Mouse (Mus musculus) lung, postnatal 0 days (tissue): ENCODE results near the gene Larp4. TPM values are rescaled to one million over a fixed set of nuclear protein-coding genes. Genes with fewer than 3 reads are reported as not detected.

Source experiments
- ATAC-seq: fragments of 200-750 bp; cut with Nextera tagmentation; 2 replicates; pipeline ENCODE4 v1.8.0; 2017; ENCODE audit warnings: moderate library complexity
- DNase-seq: peaks from one replicate; pipeline ENCODE4 v3.0.0-alpha.2; 2016; ENCODE audit warnings: low spot score
- H3K27ac ChIP-seq: fragments of 300-500 bp; sonication (generic); 2 replicates; pipeline ENCODE4 v1.5.1; 2014; ENCODE audit warnings: antibody characterized with exemption, mild to moderate bottlenecking, low read length, mixed read lengths
- H3K27me3 ChIP-seq: fragments of 300-500 bp; sonication (generic); replicated peaks from 2 replicates; pipeline ENCODE4 v1.6.1; 2014; ENCODE audit warnings: low read length, mixed read lengths; ENCODE audit not compliant: insufficient read depth
- H3K36me3 ChIP-seq: fragments of 300-500 bp; sonication (generic); 2 replicates; pipeline ENCODE4 v1.6.1; 2014; ENCODE audit warnings: low read length, mixed read lengths; ENCODE audit not compliant: insufficient read depth
- H3K4me1 ChIP-seq: fragments of 300-500 bp; sonication (generic); 2 replicates; pipeline ENCODE4 v1.6.1; 2014; ENCODE audit warnings: antibody characterized with exemption, low read depth, low read length, mixed read lengths; ENCODE audit not compliant: insufficient read depth
- H3K4me2 ChIP-seq: fragments of 300-500 bp; sonication (generic); replicated peaks from 2 replicates; pipeline ENCODE4 v1.6.1; 2014; ENCODE audit warnings: low read depth, mild to moderate bottlenecking, low read length, moderate library complexity, mixed read lengths
- H3K4me3 ChIP-seq: fragments of 300-500 bp; sonication (generic); 2 replicates; pipeline ENCODE4 v1.5.1; 2014; ENCODE audit warnings: low read depth, low read length
- H3K9ac ChIP-seq: fragments of 300-500 bp; sonication (generic); replicated peaks from 2 replicates; pipeline ENCODE4 v1.6.1; 2014; ENCODE audit warnings: low read depth, mild to moderate bottlenecking
- H3K9me3 ChIP-seq: fragments of 300-500 bp; sonication (generic); 2 replicates; pipeline ENCODE4 v1.6.1; 2016; ENCODE audit warnings: low read length, mixed read lengths
- CTCF ChIP-seq: IDR thresholded peaks from 2 replicates; pipeline ENCODE4 v1.5.1; 2016; ENCODE audit warnings: antibody characterized with exemption, mild to moderate bottlenecking
- EP300 ChIP-seq: IDR thresholded peaks from 2 replicates; pipeline ENCODE4 v1.6.1; 2016; ENCODE audit warnings: antibody characterized with exemption, mild to moderate bottlenecking, control low read depth
- WGBS: fragments of 180-500 bp; shearing (Covaris S2); extraction: QIAGEN DNeasy Blood & Tissue Kit; methylation state at CpG from one replicate; pipeline ENCODE4 v1.1.7; 2014; 5-methylcytosine and 5-hydroxymethylcytosine counted together
- polyA plus RNA-seq: library from polyadenylated mRNA; unstranded; fragments of >200 nt; fragmentation: Nextera tagmentation; extraction: Ambion mirVana; gene quantifications from 2 replicates; pipeline ENCODE4 v1.2.1, GENCODE M21; 2015

Gene Larp4
- polyA plus RNA-seq, 1 experiment from 2014 or later, result 20.4 TPM

DNA sequence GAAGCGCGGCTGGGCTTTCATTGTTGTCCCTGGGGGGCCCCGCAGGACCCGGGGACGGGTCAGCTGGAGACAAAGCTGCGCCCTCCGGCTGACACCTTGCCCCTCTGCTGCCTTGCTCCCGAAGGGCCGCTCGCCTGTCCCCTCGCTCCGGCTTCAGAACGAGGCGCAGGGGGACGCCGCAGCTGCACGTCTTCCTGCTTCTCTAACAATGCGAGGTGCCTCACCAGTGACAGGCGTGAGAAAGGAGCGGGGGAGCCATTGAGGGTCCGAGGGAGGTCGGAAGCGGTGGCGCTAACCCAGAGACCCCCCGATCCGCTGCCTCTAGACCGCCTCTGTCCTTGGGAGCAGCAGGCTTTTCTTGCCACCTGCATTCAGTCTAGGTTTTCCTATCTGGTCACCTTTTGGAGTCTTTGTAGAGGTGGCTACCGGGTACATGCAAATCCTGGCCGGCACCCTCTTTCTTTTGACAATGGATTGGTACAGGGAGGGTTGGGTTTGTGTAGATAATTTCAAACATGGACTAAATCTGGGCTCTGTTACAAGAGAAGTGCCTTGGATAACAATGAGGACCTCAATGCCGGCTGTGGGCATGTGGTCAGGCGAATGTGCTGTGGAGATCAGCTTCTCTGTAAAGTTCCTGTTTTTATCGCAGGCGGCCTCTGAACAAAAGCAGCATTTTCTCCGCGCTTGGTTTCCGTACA lies 69.3 kb downstream of the Larp4 start:
- Histone ChIP-seq H3K4me2 (peak overlapping the region; percentile 88), H3K27ac (peak overlapping the region; percentile 97), H3K9me3 (no peaks in the 10 kb centered on the region), H3K36me3 (no peaks in the 10 kb centered on the region), H3K4me3 (peak overlapping the region; percentile 89), H3K9ac (peak overlapping the region; percentile 93), H3K27me3 (no peaks in the 10 kb centered on the region), H3K4me1 (peaks cover 21% of the 10 kb centered on the region)
- 1% methylated on average over 28 of the region's 36 CpGs for WGBS
- DNase-seq (peak; percentile 70), ATAC-seq (peak; percentile 68)
- TF ChIP-seq CTCF, result no peak
- TF ChIP-seq EP300, result no peak

DNA sequence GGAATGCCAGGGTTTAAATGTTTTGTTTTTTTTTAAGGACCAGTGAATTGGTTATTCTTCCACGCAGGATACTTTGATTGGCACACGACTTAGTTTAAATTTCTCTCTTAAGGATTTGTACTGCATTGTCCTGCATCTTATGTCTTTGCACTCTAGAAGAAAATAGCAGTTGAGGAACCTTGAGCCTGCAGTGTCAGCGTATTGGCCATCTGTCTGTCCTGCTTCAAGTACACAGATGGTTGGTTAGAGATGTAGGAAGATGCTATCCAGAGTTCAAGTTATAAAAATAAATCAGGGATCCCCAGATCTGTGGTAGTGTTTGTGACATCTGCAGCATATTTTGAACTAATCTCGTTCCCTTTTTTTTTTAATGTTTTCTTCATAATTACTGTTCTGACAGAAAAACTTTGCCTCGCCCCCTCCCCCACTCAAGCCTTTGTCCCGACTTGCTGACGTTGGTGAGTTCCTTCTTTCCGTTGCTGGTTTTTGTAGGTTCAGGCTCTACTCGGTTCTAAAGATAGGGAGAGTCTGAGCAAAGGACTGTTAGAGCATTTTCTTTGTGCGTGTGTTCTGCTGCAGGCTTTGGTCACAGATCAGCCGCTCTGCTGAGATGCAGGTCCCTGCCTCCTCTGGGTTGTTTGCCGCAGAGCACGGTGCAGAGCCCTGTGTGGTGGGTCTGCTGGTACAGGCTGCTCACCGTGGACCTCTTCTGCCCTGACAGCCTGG lies 70.8 kb downstream of the Larp4 start:
- 29% methylated on average over 14 of the region's 14 CpGs for WGBS
- TF ChIP-seq EP300, result no peak
- no peak for TF ChIP-seq CTCF
- H3K9ac ChIP-seq, result no peak overlapping the region
- peaks cover 26% of the 10 kb centered on the region for H3K4me1 ChIP-seq
- no peak overlapping the region for H3K4me3 ChIP-seq
- H3K27me3 ChIP-seq, result no peaks in the 10 kb centered on the region
- no peaks in the 10 kb centered on the region for H3K36me3 ChIP-seq
- no peak for ATAC-seq
- no peak for DNase-seq
- peak overlapping the region; percentile 88; the same call in 1 of the 2 replicates for H3K4me2 ChIP-seq
- H3K9me3 ChIP-seq, result no peaks in the 10 kb centered on the region
- H3K27ac ChIP-seq, result 0 out of 2 replicates have a peak overlapping the region, but pooled peaks have one; percentile 20

DNA sequence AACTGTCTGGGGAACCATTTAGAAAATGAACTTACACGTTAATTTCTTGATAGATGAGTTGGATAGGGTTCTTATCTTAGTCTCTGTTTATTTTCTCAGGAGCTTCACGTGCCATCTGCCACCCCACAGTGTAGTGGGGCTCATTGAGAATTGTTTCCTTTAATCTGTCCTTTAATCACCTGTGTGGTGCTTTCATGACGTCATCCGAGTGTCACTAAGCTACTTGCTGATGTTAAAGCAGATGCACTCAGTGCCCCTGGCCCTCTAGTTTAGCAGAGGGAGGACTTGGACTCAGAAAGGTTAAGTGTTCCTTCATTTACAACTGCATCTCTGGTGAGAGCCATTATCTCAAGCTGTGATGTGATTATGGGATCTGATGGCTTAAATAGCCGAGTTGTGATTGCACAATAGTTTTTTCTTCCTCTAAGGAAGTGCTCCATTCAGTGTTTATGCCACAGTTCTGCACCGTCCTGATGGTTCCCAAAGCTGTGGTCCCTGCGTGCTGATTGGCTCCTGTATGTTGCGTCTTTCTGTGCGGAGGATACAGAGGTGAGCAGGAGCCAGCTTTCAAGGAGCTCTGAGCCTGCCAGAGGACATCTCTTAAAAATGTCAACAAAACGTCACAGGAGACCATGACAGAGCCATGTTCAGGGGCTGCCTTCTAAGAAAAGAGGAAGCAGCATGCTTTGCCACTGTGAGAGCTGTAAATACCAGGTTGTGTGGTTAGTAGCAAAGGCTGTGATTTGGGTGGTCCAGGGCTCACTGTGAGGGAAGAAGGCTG lies 71.6 kb downstream of the Larp4 start:
- Histone ChIP-seq H3K9me3 (no peaks in the 10 kb centered on the region), H3K36me3 (no peaks in the 10 kb centered on the region), H3K4me3 (no peak overlapping the region), H3K27me3 (no peaks in the 10 kb centered on the region), H3K4me2 (peak overlapping the region; percentile 88), H3K4me1 (peaks cover 26% of the 10 kb centered on the region), H3K9ac (no peak overlapping the region), H3K27ac (peak overlapping the region; percentile 59; the same call in 1 of the 2 replicates)
- DNase-seq (no peak), ATAC-seq (no peak)
- WGBS, result 22% methylated on average over 10 of the region's 10 CpGs
- TF ChIP-seq CTCF (no peak), EP300 (no peak)

DNA sequence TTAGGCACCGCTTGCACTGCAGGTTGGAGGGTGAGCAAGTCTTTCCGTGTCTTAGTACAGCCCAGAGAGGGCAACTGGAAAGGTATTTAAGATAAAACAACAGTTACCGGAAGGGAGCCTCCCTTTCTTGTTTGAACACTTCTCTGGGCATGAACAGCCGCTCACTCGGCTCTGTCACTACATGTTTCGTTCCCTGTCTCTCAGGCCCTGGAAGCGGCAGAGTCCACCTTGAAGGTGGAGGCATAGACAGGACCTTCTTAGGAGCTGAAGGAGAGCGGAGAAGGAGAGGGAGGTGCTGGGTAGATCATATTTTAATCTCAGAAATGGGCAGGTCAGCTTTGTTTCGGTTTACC lies 72.2 kb downstream of the Larp4 start:
- Histone ChIP-seq H3K27ac (peak overlapping the region; percentile 59; the same call in 1 of the 2 replicates), H3K4me2 (peak overlapping the region; percentile 88), H3K9me3 (no peaks in the 10 kb centered on the region), H3K27me3 (no peaks in the 10 kb centered on the region), H3K4me1 (peaks cover 26% of the 10 kb centered on the region), H3K36me3 (no peaks in the 10 kb centered on the region), H3K4me3 (no peak overlapping the region), H3K9ac (no peak overlapping the region)
- no peak for TF ChIP-seq CTCF
- no peak for TF ChIP-seq EP300
- DNase-seq, result no peak
- ATAC-seq, result no peak
- WGBS, result 51% methylated on average over 9 of the region's 9 CpGs

DNA sequence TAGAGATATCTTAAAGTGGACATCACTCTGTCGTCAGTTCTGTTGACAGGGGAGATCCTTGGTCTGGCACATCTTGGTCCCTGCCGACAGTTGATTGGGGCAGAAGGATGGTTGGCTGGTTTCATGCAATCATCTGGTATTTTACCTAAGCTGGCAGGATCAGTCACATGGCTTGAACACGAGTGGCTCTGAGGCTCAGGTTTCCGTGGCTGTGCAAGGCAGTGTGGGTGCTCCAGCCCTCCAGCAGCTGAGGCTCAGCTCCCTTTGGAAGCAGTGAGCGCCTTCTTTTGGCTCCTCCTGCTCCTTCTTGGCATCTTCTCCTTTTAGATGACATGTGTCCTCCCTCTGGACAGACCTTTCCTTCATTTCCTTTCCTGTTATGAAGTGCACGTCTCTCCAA lies 75.7 kb downstream of the Larp4 start:
- Histone ChIP-seq H3K27me3 (no peaks in the 10 kb centered on the region), H3K27ac (no peak overlapping the region), H3K36me3 (no peaks in the 10 kb centered on the region), H3K9me3 (no peaks in the 10 kb centered on the region), H3K4me1 (peaks cover 17% of the 10 kb centered on the region), H3K4me3 (no peak overlapping the region), H3K4me2 (no peak overlapping the region), H3K9ac (no peak overlapping the region)
- WGBS, result 44% methylated on average over 6 of the region's 6 CpGs
- no peak for TF ChIP-seq EP300
- no peak for TF ChIP-seq CTCF
- DNase-seq (no peak), ATAC-seq (no peak)

DNA sequence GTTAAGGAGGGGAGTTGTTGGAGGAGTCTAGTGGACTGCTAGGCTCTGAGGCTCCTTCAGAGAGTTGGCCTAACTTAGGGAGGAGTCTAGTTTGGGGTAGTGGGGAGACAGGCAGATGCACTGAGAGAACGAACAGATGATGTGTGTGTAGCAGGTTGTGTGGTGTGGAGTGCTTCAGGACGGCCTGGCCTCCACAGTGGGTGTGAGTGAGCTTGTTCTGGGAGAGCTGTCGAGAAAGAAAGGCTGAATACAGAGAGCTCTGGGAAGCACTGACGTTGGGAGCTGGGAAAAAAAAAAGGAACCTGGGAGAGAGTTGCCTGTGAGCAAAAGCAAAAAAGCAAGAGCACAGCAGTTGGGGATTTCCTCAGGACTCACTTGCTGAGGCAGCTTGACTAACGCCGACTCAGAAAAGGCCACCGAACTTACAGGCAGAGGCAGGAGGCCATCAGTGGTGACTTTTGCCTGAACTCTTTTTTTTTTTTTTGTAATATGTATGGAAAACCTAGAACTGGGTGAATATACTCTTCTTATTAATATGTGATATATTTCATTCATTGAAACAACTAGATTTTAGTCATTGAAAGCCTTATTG lies 79.7 kb downstream of the Larp4 start:
- DNase-seq (no peak), ATAC-seq (no peak)
- WGBS, result 82% methylated on average over 7 of the region's 7 CpGs
- H3K9ac ChIP-seq, result no peak overlapping the region
- H3K27ac ChIP-seq, result no peak overlapping the region
- H3K4me3 ChIP-seq, result no peak overlapping the region
- no peaks in the 10 kb centered on the region for H3K27me3 ChIP-seq
- no peaks in the 10 kb centered on the region for H3K9me3 ChIP-seq
- H3K36me3 ChIP-seq, result no peaks in the 10 kb centered on the region
- H3K4me2 ChIP-seq, result no peak overlapping the region
- TF ChIP-seq EP300 (no peak), CTCF (no peak)
- peaks cover 5% of the 10 kb centered on the region; the same call in 1 of the 2 replicates for H3K4me1 ChIP-seq
